In the genomic region with DNA sequence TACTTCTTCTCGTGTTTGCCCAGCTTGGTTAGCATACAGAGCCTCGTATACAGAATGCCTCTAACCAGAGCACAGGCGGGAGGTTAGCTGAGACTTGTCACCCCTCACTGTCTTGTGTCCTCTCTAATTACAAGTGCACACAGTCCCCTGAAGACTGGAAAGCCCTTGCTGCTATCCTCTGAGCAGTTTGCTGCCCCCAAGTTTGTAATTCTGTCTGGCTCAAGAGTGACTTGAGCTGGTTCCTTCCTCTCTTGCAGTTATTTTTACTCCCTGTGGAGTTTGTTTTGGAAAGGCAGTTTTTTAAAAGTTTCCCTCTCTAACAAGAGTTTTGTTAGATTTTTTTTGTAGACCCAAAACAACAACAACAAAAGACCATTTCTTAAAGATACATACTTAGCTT, we compare ENCODE assay signal across 30 mouse cellular contexts.
DNase-seq lines count a peak whose midpoint lies in the region; ATAC-seq and TF ChIP-seq lines count a peak whose summit lies in the region.
"Had no signal": no experiment of that assay in that cellular context is flagged by ENCODE, and none has a peak within 500 bp of the region (broad histone marks: within the 10 kb centered on the region; RNA-seq: fewer than 3 reads in every experiment).

No protein-coding gene starts in this region.

- H3K27me3 ChIP-seq in heart, embryonic 10.5 days (ENCODE audit: insufficient read depth, poor library complexity, severe bottlenecking), result no peaks in the 10 kb centered on the region
- no peaks in the 10 kb centered on the region for H3K27me3 ChIP-seq in kidney, postnatal 0 days (ENCODE audit: insufficient read depth, low read length)
- 0 out of 2 replicates have a peak, but pooled peaks cover 2% of the 10 kb centered on the region for H3K27me3 ChIP-seq in midbrain, embryonic 11.5 days (ENCODE audit: control insufficient read depth, insufficient read depth, low read length)
- peaks cover 23% of the 10 kb centered on the region; the same call in 1 of the 2 replicates for H3K27me3 ChIP-seq in midbrain, embryonic 15.5 days (replicated peaks)
- H3K27me3 ChIP-seq in stomach, embryonic 16.5 days (ENCODE audit: control insufficient read depth, insufficient read depth, low read length), result no peaks in the 10 kb centered on the region
- H3K27me3 ChIP-seq: limb, embryonic 15.5 days; Patski; stomach, embryonic 15.5 days had no signal

- no peak overlapping the region for H3K9ac ChIP-seq in kidney, postnatal 0 days (ENCODE audit: low read depth, low read length)
- no peak overlapping the region for H3K9ac ChIP-seq in midbrain, embryonic 11.5 days (ENCODE audit: low read length)
- H3K9ac ChIP-seq in midbrain, embryonic 15.5 days, result no peak overlapping the region
- 0 out of 2 replicates have a peak overlapping the region, but pooled peaks have one; percentile 1 for H3K9ac ChIP-seq in stomach, embryonic 16.5 days (ENCODE audit: low read length)
- H3K9ac ChIP-seq: forebrain, embryonic 12.5 days; kidney, embryonic 15.5 days; limb, embryonic 15.5 days; liver, embryonic 13.5 days; neural tube, embryonic 15.5 days; stomach, embryonic 15.5 days had no signal

- H3K4me3 ChIP-seq in heart, embryonic 10.5 days, result no peak overlapping the region
- H3K4me3 ChIP-seq in kidney, postnatal 0 days (replicated peaks; ENCODE audit: low read depth, low read length), result no peak overlapping the region
- H3K4me3 ChIP-seq in midbrain, embryonic 11.5 days (ENCODE audit: low read depth, low read length), result no peak overlapping the region
- no peak overlapping the region for H3K4me3 ChIP-seq in midbrain, embryonic 15.5 days
- no peak overlapping the region for H3K4me3 ChIP-seq in stomach, embryonic 16.5 days (replicated peaks; ENCODE audit: low read length)
- H3K4me3 ChIP-seq: erythroblast, embryonic 14.5 days; forebrain, embryonic 12.5 days; kidney, embryonic 15.5 days; limb, embryonic 15.5 days; liver, embryonic 13.5 days; neural tube, embryonic 15.5 days; stomach, embryonic 15.5 days had no signal

- H3K4me2 ChIP-seq in kidney, postnatal 0 days (ENCODE audit: low read length), result no peak overlapping the region
- no peak overlapping the region for H3K4me2 ChIP-seq in midbrain, embryonic 11.5 days
- no peak overlapping the region for H3K4me2 ChIP-seq in midbrain, embryonic 15.5 days
- no peak overlapping the region for H3K4me2 ChIP-seq in stomach, embryonic 16.5 days (ENCODE audit: low read depth, low read length)
- H3K4me2 ChIP-seq: forebrain, embryonic 12.5 days; kidney, embryonic 15.5 days; limb, embryonic 15.5 days; liver, embryonic 13.5 days; neural tube, embryonic 15.5 days; stomach, embryonic 15.5 days had no signal

- peaks cover 42% of the 10 kb centered on the region for H3K4me1 ChIP-seq in heart, embryonic 10.5 days
- peaks cover 11% of the 10 kb centered on the region for H3K4me1 ChIP-seq in kidney, postnatal 0 days (replicated peaks; ENCODE audit: insufficient read depth, low read length)
- peaks cover 5% of the 10 kb centered on the region; the same call in 1 of the 2 replicates for H3K4me1 ChIP-seq in midbrain, embryonic 11.5 days (ENCODE audit: control insufficient read depth, insufficient read depth, low read length)
- peaks cover 7% of the 10 kb centered on the region; the same call in 1 of the 2 replicates for H3K4me1 ChIP-seq in midbrain, embryonic 15.5 days
- H3K4me1 ChIP-seq in stomach, embryonic 16.5 days (ENCODE audit: control insufficient read depth, insufficient read depth, low read length), result peaks cover 9% of the 10 kb centered on the region
- H3K4me1 ChIP-seq: liver, embryonic 13.5 days had no signal

- H3K36me3 ChIP-seq in heart, embryonic 10.5 days, result no peaks in the 10 kb centered on the region
- no peaks in the 10 kb centered on the region for H3K36me3 ChIP-seq in kidney, postnatal 0 days (ENCODE audit: insufficient read depth, low read length)
- H3K36me3 ChIP-seq in midbrain, embryonic 11.5 days (ENCODE audit: control insufficient read depth, insufficient read depth, low read length), result no peaks in the 10 kb centered on the region
- H3K36me3 ChIP-seq in midbrain, embryonic 15.5 days (replicated peaks), result no peaks in the 10 kb centered on the region
- no peaks in the 10 kb centered on the region for H3K36me3 ChIP-seq in stomach, embryonic 16.5 days (ENCODE audit: control insufficient read depth, insufficient read depth, low read length)
- H3K36me3 ChIP-seq: forebrain, embryonic 12.5 days; kidney, embryonic 15.5 days; limb, embryonic 15.5 days; liver, embryonic 13.5 days; neural tube, embryonic 15.5 days; stomach, embryonic 15.5 days had no signal

- H3K9me3 ChIP-seq in heart, embryonic 10.5 days, result no peaks in the 10 kb centered on the region
- no peaks in the 10 kb centered on the region for H3K9me3 ChIP-seq in kidney, postnatal 0 days (replicated peaks; ENCODE audit: low read length)
- H3K9me3 ChIP-seq in midbrain, embryonic 11.5 days (ENCODE audit: control insufficient read depth, low read length), result no peaks in the 10 kb centered on the region
- H3K9me3 ChIP-seq in midbrain, embryonic 15.5 days, result no peaks in the 10 kb centered on the region
- no peaks in the 10 kb centered on the region for H3K9me3 ChIP-seq in stomach, embryonic 16.5 days (replicated peaks; ENCODE audit: control insufficient read depth, low read length)
- H3K9me3 ChIP-seq: forebrain, embryonic 12.5 days; kidney, embryonic 15.5 days; limb, embryonic 15.5 days; liver, embryonic 13.5 days; neural tube, embryonic 15.5 days; stomach, embryonic 15.5 days had no signal

- 31% methylated on average over 3 of the region's 3 CpGs for WGBS in heart, embryonic 10.5 days
- 42% methylated on average over 3 of the region's 3 CpGs for WGBS in kidney, postnatal 0 days
- 32% methylated on average over 3 of the region's 3 CpGs for WGBS in midbrain, embryonic 11.5 days
- 33% methylated on average over 3 of the region's 3 CpGs for WGBS in midbrain, embryonic 15.5 days
- 49% methylated on average over 3 of the region's 3 CpGs for WGBS in stomach, embryonic 16.5 days

- ATAC-seq in kidney, postnatal 0 days (replicated peaks; ENCODE audit: low FRiP score, low read depth), result no peak
- no peak for ATAC-seq in midbrain, embryonic 11.5 days (ENCODE audit: low FRiP score)
- ATAC-seq in midbrain, embryonic 15.5 days (replicated peaks), result no peak
- ATAC-seq in stomach, embryonic 16.5 days (ENCODE audit: insufficient read depth, low FRiP score), result no peak
- ATAC-seq: Patski had no signal

- intact Hi-C loops in heart, postnatal 14 days (cut with DNase I), result loop anchor here (5.0 to 10.0 kb wide), 3 partner anchors 171 to 564 kb away; no protein-coding TSS in a partner anchor

- 0 out of 2 replicates have a peak, but pooled peaks have one; percentile 4 for TF ChIP-seq CTCF in kidney, postnatal 0 days (IDR thresholded peaks at IDR 0.05; ENCODE audit: low read depth)

- peak overlapping the region; percentile 5; the same call in 1 of the 2 replicates for H3K27ac ChIP-seq in heart, embryonic 10.5 days
- H3K27ac ChIP-seq in kidney, postnatal 0 days, result no peak overlapping the region
- no peak overlapping the region for H3K27ac ChIP-seq in midbrain, embryonic 11.5 days (ENCODE audit: low read depth, low read length)
- H3K27ac ChIP-seq in midbrain, embryonic 15.5 days, result no peak overlapping the region
- H3K27ac ChIP-seq in stomach, embryonic 16.5 days (ENCODE audit: low read length), result no peak overlapping the region
- H3K27ac ChIP-seq: forebrain, embryonic 12.5 days; kidney, embryonic 15.5 days; limb, embryonic 15.5 days; liver, embryonic 13.5 days; macrophage; neural tube, embryonic 15.5 days; stomach, embryonic 15.5 days had no signal

- no peak for DNase-seq in heart, embryonic 10.5 days (ENCODE audit: low spot score)
- DNase-seq in heart, postnatal 14 days, result no peak
- peak; percentile 60 for DNase-seq in kidney, postnatal 0 days (ENCODE audit: low spot score)
- DNase-seq in kidney, postnatal 14 days, result no peak
- peak; percentile 78 for DNase-seq in midbrain, embryonic 11.5 days (ENCODE audit: low spot score, missing footprints)
- DNase-seq in cerebellum, postnatal 36 days, result no peak
- DNase-seq: adrenal gland, postnatal 14 days; cerebellum, adult 11 months; cerebellum, adult 9-10 months; embryo, embryonic 11 days; gastrocnemius, postnatal 14 days; kidney, adult 18-20 months; layer of hippocampus, adult 9-11 months; liver, embryonic 13.5 days; lung, adult 18-20 months; midbrain, embryonic 14.5 days; retina, postnatal 1 day; right cerebral cortex, postnatal 14 days; thymus, adult 18-20 months; thymus, postnatal 25 days had no signal

Comparison
In these comparisons a context has a peak if more than half of its experiments do, and no peak if none do; other contexts are left out.
1. DNase-seq: peak in kidney, postnatal 0 days (single experiment) and midbrain, embryonic 11.5 days (single experiment); none in heart, embryonic 10.5 days (single experiment), heart, postnatal 14 days (0 of 2), kidney, postnatal 14 days (single experiment) and cerebellum, postnatal 36 days (0 of 2).